Mouse (Mus musculus) thymus, postnatal 0 days (tissue): ENCODE measurements around the gene Numbl. TPM values are rescaled to one million over a fixed set of nuclear protein-coding genes. Genes with fewer than 3 reads are reported as not detected.
A peak's percentile ranks its signal among the peaks of the same experiment; 100 is the strongest.

Experiments
- DNase-seq: peaks from one replicate; pipeline ENCODE4 v3.0.0-alpha.2; 2015; ENCODE audit warnings: low spot score
- polyA plus RNA-seq: library from polyadenylated mRNA; unstranded; fragments of >200 nt; fragmentation: Nextera tagmentation; extraction: Ambion mirVana; gene quantifications from 2 replicates; pipeline ENCODE4 v1.2.1, GENCODE M21; 2015

Gene Numbl
- polyA plus RNA-seq, 1 experiment from 2014 or later = 3.2 TPM

DNA sequence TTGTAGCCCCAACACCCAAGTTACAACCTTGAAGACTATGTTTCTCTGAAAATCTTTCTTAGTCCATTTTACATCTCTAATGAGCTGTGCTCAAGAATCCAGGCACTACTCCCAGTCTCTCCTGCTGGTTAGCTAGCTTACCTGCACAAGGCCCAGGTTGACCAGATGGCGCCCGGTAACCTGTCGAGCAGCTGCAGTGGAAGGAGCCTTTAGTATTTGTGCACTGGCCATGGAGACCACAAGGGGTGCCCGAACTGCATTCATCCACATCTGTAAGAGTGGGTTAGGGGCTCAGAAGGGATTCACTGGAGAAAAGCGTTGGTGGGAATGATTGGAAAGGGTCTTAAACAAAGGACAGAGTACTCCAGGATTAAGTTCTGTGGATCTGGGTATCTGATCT lies 64.8 kb downstream of the Numbl start:
- no peak for DNase-seq

DNA sequence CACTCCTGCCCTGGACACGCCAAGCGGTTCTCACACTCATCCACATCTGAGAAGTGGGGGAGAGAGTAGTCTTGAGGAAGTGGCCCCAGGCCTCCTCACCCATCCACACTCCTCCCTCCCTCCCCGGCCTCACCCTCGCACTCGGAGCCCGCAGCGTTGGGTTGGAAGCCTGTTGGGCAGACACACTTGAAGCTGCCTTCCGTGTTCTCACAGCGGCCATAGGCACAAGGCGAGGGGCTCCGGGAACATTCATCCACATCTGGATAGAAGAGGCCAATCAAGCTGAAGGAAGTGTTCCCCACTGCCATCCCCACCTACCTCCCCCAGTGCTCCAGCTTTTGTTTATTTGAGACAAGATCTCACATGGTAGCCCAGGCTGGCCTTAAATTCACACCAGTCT lies 65.9 kb downstream of the Numbl start:
- no peak for DNase-seq

DNA sequence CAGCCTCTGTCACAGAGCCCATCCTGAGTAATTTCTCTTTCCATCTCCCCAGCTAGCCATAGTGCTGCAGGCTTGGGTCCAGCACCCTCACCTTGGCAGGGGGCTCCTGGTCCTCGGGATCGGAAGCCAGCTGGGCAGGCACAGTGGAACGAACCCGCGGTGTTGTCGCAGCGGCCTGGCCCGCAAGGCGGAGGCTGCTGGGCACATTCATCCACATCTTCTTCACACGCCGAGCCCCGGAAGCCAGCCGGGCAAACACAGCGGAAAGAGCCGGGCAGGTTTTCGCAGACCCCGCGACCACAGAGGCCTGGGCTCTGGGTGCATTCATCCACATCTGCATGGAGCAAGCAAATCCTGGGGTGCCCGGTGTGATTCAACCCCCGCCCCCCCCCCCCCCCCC lies 66.7 kb downstream of the Numbl start:
- no peak for DNase-seq

DNA sequence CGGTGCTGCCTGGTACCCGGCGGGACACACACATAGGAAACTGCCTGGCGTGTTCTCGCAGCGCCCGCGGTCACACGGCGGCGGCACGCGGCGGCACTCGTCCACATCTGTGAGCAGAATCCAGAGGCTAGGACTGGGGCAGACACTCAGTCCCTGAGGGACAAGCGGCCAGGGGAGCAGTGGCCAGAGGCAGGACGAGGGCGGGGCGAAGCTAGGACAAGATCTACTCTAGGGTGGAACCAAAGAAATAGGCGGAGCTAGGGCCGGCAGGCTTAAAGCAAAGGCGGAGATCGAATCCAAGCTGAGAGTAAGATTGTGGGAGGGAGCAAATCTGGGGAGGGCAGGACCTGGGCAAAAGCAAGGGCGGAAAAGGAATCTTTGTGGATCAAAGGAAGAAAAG lies 67.5 kb downstream of the Numbl start:
- DNase-seq = no peak

DNA sequence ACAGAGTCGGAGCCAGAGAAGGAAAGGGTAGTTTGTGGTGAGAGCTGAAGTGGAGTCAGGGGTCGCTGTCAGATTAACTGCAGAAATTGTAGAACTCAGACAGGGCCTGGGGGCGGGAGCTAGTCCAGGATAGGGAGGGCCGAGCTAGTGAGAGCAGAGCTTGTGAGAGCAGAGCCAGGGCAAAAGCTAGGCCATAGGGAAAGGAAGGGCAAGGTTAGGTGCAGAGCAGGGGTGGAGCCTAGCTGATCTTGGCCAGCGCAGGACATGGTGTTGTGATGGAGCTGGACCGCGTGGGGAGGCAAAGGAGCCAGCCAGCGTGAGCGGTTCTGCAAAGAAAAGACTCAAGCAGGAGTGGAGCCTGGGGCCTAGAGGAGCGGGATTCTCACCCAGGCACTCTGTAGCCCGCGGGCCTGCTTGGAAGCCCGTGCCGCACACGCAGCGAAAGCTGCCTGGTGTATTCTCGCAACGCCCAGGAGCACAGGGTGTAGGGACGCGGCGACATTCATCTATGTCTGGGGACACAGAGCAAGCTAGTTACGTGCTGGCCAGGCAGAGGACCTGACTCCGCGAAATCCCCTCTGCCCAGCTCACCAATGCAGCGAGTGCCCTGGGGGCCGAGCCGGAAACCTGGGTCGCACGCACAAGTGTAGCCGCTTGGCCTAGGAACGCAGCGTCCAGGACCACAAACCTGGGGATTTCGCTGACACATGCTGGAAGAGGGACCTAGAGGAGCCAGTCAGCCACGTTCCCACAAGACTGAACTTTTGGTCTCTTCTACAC lies 68.1 kb downstream of the Numbl start:
- DNase-seq = no peak

GRCm38 (mm10) chr7:27327500-27327899 lies 69.3 kb downstream of the Numbl start:
- no peak for DNase-seq

GRCm38 (mm10) chr7:27328161-27328560 lies 69.9 kb downstream of the Numbl start:
- no peak for DNase-seq

- DNase-seq = no peak
Observed at GRCm38 (mm10) chr7:27328648-27329047, 70.4 kb downstream of the Numbl start.

- peak; percentile 89 for DNase-seq
Observed at GRCm38 (mm10) chr7:27329326-27329947, 71.2 kb downstream of the Numbl start.

- DNase-seq = no peak
Observed at GRCm38 (mm10) chr7:27329981-27330380, 71.7 kb downstream of the Numbl start.

GRCm38 (mm10) chr7:27330709-27331540 lies 72.7 kb downstream of the Numbl start:
- DNase-seq = peak; percentile 87

DNA sequence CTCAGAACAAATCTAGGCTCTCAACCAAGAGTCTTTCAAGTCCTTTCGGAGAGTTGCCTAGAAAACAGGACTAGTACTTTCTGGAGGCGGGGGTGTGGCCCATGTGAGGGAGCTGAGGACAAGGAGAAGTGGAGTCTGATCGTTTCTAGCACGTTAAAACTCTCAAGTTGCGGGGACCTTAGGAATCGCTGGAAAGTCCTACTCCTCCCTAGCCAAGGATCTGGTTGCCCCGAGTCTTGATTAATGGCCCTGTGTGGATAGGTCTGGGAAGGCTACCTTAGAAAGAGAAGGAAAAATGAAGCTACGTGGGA lies 73.3 kb downstream of the Numbl start:
- DNase-seq = no peak

Other genes starting within 250 kb of the Numbl start
- gene Cyp2a12, start 229.4 kb upstream of the Numbl start, polyA plus RNA-seq = not detected in 2 replicates
- gene Cyp2f2, start 138.5 kb upstream of the Numbl start, polyA plus RNA-seq = 2.0 and 10.5 TPM in 2 replicates
- gene Cyp2t4, start 104.7 kb upstream of the Numbl start, polyA plus RNA-seq = 0.10 TPM in 1 of 2 replicates, not detected in the other
- 52.4 and 59.5 TPM in 2 replicates for gene Egln2, start 91.6 kb upstream of the Numbl start, polyA plus RNA-seq
- gene Rab4b, start 79.5 kb upstream of the Numbl start, polyA plus RNA-seq = 125 and 131 TPM in 2 replicates
- not detected in 2 replicates for gene Gm21983, start 77.3 kb upstream of the Numbl start, polyA plus RNA-seq
- gene Mia, start 77.3 kb upstream of the Numbl start, polyA plus RNA-seq = 3.1 and 3.4 TPM in 2 replicates
- 2.5 and 4.0 TPM in 2 replicates for gene BC024978, start 62.7 kb upstream of the Numbl start, polyA plus RNA-seq
- 165 and 192 TPM in 2 replicates for gene Snrpa, start 62.2 kb upstream of the Numbl start, polyA plus RNA-seq
- gene Itpkc, start 29.8 kb upstream of the Numbl start, polyA plus RNA-seq = 2.3 TPM in 2 replicates
- 15.8 and 15.9 TPM in 2 replicates for gene Coq8b, start 25.4 kb upstream of the Numbl start, polyA plus RNA-seq
- 3.6 and 5.6 TPM in 2 replicates for gene Ltbp4, start 79.3 kb downstream of the Numbl start, polyA plus RNA-seq
- gene Shkbp1, start 97.6 kb downstream of the Numbl start, polyA plus RNA-seq = 45.1 and 46.3 TPM in 2 replicates
- gene Gm20479, start 99.0 kb downstream of the Numbl start, polyA plus RNA-seq = 0.44 TPM in 1 of 2 replicates, not detected in the other
- gene Sptbn4, start 189.3 kb downstream of the Numbl start, polyA plus RNA-seq = 0.09 and 0.10 TPM in 2 replicates
- gene Blvrb, start 189.5 kb downstream of the Numbl start, polyA plus RNA-seq = 26.0 and 27.6 TPM in 2 replicates
- gene Sertad3, start 215.3 kb downstream of the Numbl start, polyA plus RNA-seq = 29.0 and 31.0 TPM in 2 replicates
- gene Sertad1, start 228.5 kb downstream of the Numbl start, polyA plus RNA-seq = 33.5 and 35.1 TPM in 2 replicates
- gene Prx, start 240.9 kb downstream of the Numbl start, polyA plus RNA-seq = 1.1 and 1.2 TPM in 2 replicates